Mouse (Mus musculus) retina, postnatal 1 day (tissue): Measurements from ENCODE around the gene Gm20521.

ENCODE experiments used
- DNase-seq: peaks from one replicate; pipeline ENCODE4 v3.0.0-alpha.2; 2012

The Gm20521 gene

GRCm38 (mm10) chr14:54893651-54894181 lies 10.5 kb downstream of the Gm20521 start:
- DNase-seq, result peak; percentile 100

- peak; percentile 71 for DNase-seq
These were observed 11.3 kb downstream of the Gm20521 start for GRCm38 (mm10) chr14:54894296-54895151.

GRCm38 (mm10) chr14:54897445-54897844 lies 14.2 kb downstream of the Gm20521 start:
- DNase-seq, result no peak

- DNase-seq, result peak; percentile 89
These were observed 17.1 kb downstream of the Gm20521 start for GRCm38 (mm10) chr14:54900383-54900782.

GRCm38 (mm10) chr14:54903641-54904040 lies 20.4 kb downstream of the Gm20521 start:
- no peak for DNase-seq

GRCm38 (mm10) chr14:54908682-54909081 lies 25.4 kb downstream of the Gm20521 start:
- DNase-seq, result no peak

GRCm38 (mm10) chr14:54912109-54912850 lies 29.0 kb downstream of the Gm20521 start:
- DNase-seq, result peak; percentile 71

- DNase-seq, result peak; percentile 87
These were observed 29.6 kb downstream of the Gm20521 start, which contains the start of gene Slc22a17 for GRCm38 (mm10) chr14:54912886-54913285. Slc22a17 (minus strand) TSS chr14:54913132.

- DNase-seq, result no peak
These were observed 30.1 kb downstream of the Gm20521 start for GRCm38 (mm10) chr14:54913343-54913742.

- DNase-seq, result no peak
These were observed 36.9 kb downstream of the Gm20521 start for GRCm38 (mm10) chr14:54920076-54920685.

- DNase-seq, result peak; percentile 78
These were observed 41.6 kb downstream of the Gm20521 start for GRCm38 (mm10) chr14:54924641-54925348.

- peak; percentile 78 for DNase-seq
These were observed 42.4 kb downstream of the Gm20521 start, which contains the start of gene Efs for GRCm38 (mm10) chr14:54925349-54926342. Efs (minus strand) TSS chr14:54926126.

GRCm38 (mm10) chr14:54926401-54927158 lies 43.3 kb downstream of the Gm20521 start:
- DNase-seq, result peak; percentile 90

GRCm38 (mm10) chr14:54927296-54927695 lies 44.1 kb downstream of the Gm20521 start:
- DNase-seq, result no peak

GRCm38 (mm10) chr14:54929801-54930200 lies 46.6 kb downstream of the Gm20521 start:
- no peak for DNase-seq

- DNase-seq, result peak; percentile 31
These were observed 47.2 kb downstream of the Gm20521 start for GRCm38 (mm10) chr14:54930431-54930830.

GRCm38 (mm10) chr14:54932645-54933150 lies 49.5 kb downstream of the Gm20521 start, which contains the start of gene Il25:
Il25 (plus strand) TSS chr14:54932695.
- peak; percentile 80 for DNase-seq

- peak; percentile 63 for DNase-seq
These were observed 52.9 kb downstream of the Gm20521 start, which contains the start of gene Cmtm5 for GRCm38 (mm10) chr14:54935904-54936830. Cmtm5 (plus strand) TSS chr14:54936261.

GRCm38 (mm10) chr14:54936831-54937160 lies 53.6 kb downstream of the Gm20521 start:
- no peak for DNase-seq
